Mouse (Mus musculus): ENCODE measurements around the gene Fut9. TPM values are rescaled to one million over a fixed set of nuclear protein-coding genes. Genes with fewer than 3 reads are reported as not detected.

Fut9 gene
- polyA plus RNA-seq, 1 experiment = 23.0 TPM

- no peaks in the 10 kb centered on the region for H3K9me3 ChIP-seq (replicated peaks; ENCODE audit: control insufficient read depth, insufficient read depth, low read length, poor library complexity, severe bottlenecking)
- no peak overlapping the region for H3K27ac ChIP-seq (ENCODE audit: insufficient read depth, low read length)
- no peaks in the 10 kb centered on the region for H3K36me3 ChIP-seq (ENCODE audit: control insufficient read depth, insufficient read depth, low read length, poor library complexity, severe bottlenecking)
- H3K4me1 ChIP-seq (ENCODE audit: control insufficient read depth, insufficient read depth, low read length) = no peaks in the 10 kb centered on the region
- no peaks in the 10 kb centered on the region for H3K27me3 ChIP-seq (ENCODE audit: control insufficient read depth, insufficient read depth, low read length, poor library complexity, severe bottlenecking)
- no peak overlapping the region for H3K9ac ChIP-seq (ENCODE audit: low read depth, poor library complexity, severe bottlenecking)
- no peak overlapping the region for H3K4me3 ChIP-seq (ENCODE audit: low read depth, low read length)
- no peak for TF ChIP-seq CTCF (IDR thresholded peaks at IDR 0.05; ENCODE audit: low read depth, low read length)
Observed at GRCm38 (mm10) chr4:25645580-25645979, 154.5 kb downstream of the Fut9 start.

GRCm38 (mm10) chr4:25641993-25642392 is 158.1 kb downstream of the Fut9 start:
- no peak overlapping the region for H3K9ac ChIP-seq (ENCODE audit: low read depth, poor library complexity, severe bottlenecking)
- H3K27me3 ChIP-seq (ENCODE audit: control insufficient read depth, insufficient read depth, low read length, poor library complexity, severe bottlenecking) = no peaks in the 10 kb centered on the region
- no peak overlapping the region for H3K4me3 ChIP-seq (ENCODE audit: low read depth, low read length)
- TF ChIP-seq CTCF (IDR thresholded peaks at IDR 0.05; ENCODE audit: low read depth, low read length) (no peak), EP300 (IDR thresholded peaks at IDR 0.05; ENCODE audit: insufficient read depth, low read depth, low read length) (no peak), POLR2A (IDR thresholded peaks at IDR 0.05; ENCODE audit: insufficient read depth, low read length) (no peak)
- H3K4me1 ChIP-seq (ENCODE audit: control insufficient read depth, insufficient read depth, low read length) = no peaks in the 10 kb centered on the region
- no peak overlapping the region for H3K27ac ChIP-seq (ENCODE audit: insufficient read depth, low read length)
- H3K9me3 ChIP-seq (replicated peaks; ENCODE audit: control insufficient read depth, insufficient read depth, low read length, poor library complexity, severe bottlenecking) = no peaks in the 10 kb centered on the region
- no peaks in the 10 kb centered on the region for H3K36me3 ChIP-seq (ENCODE audit: control insufficient read depth, insufficient read depth, low read length, poor library complexity, severe bottlenecking)

- no peak overlapping the region for H3K27ac ChIP-seq (ENCODE audit: insufficient read depth, low read length)
- TF ChIP-seq POLR2A (IDR thresholded peaks at IDR 0.05; ENCODE audit: insufficient read depth, low read length) (no peak), EP300 (IDR thresholded peaks at IDR 0.05; ENCODE audit: insufficient read depth, low read depth, low read length) (no peak), CTCF (IDR thresholded peaks at IDR 0.05; ENCODE audit: low read depth, low read length) (no peak)
Observed at GRCm38 (mm10) chr4:25633262-25633661, 166.8 kb downstream of the Fut9 start.

GRCm38 (mm10) chr4:25628113-25628512 is 171.9 kb downstream of the Fut9 start:
- no peak overlapping the region for H3K27ac ChIP-seq (ENCODE audit: insufficient read depth, low read length)
- no peaks in the 10 kb centered on the region for H3K4me1 ChIP-seq (ENCODE audit: control insufficient read depth, insufficient read depth, low read length)
- H3K27me3 ChIP-seq (ENCODE audit: control insufficient read depth, insufficient read depth, low read length, poor library complexity, severe bottlenecking) = no peaks in the 10 kb centered on the region
- no peaks in the 10 kb centered on the region for H3K9me3 ChIP-seq (replicated peaks; ENCODE audit: control insufficient read depth, insufficient read depth, low read length, poor library complexity, severe bottlenecking)
- H3K36me3 ChIP-seq (ENCODE audit: control insufficient read depth, insufficient read depth, low read length, poor library complexity, severe bottlenecking) = no peaks in the 10 kb centered on the region
- no peak overlapping the region for H3K4me3 ChIP-seq (ENCODE audit: low read depth, low read length)
- H3K9ac ChIP-seq (ENCODE audit: low read depth, poor library complexity, severe bottlenecking) = no peak overlapping the region
- TF ChIP-seq EP300 (IDR thresholded peaks at IDR 0.05; ENCODE audit: insufficient read depth, low read depth, low read length) (no peak), CTCF (IDR thresholded peaks at IDR 0.05; ENCODE audit: low read depth, low read length) (no peak), POLR2A (IDR thresholded peaks at IDR 0.05; ENCODE audit: insufficient read depth, low read length) (no peak)

More at GRCm38 (mm10) chr4:25633262-25633661, 166.8 kb downstream of the Fut9 start:
- Histone ChIP-seq H3K27me3 (ENCODE audit: control insufficient read depth, insufficient read depth, low read length, poor library complexity, severe bottlenecking) (no peaks in the 10 kb centered on the region), H3K36me3 (ENCODE audit: control insufficient read depth, insufficient read depth, low read length, poor library complexity, severe bottlenecking) (no peaks in the 10 kb centered on the region), H3K9me3 (replicated peaks; ENCODE audit: control insufficient read depth, insufficient read depth, low read length, poor library complexity, severe bottlenecking) (no peaks in the 10 kb centered on the region), H3K4me3 (ENCODE audit: low read depth, low read length) (no peak overlapping the region), H3K4me1 (ENCODE audit: control insufficient read depth, insufficient read depth, low read length) (no peaks in the 10 kb centered on the region), H3K9ac (ENCODE audit: low read depth, poor library complexity, severe bottlenecking) (no peak overlapping the region)

- TF ChIP-seq CTCF (IDR thresholded peaks at IDR 0.05; ENCODE audit: low read depth, low read length) = no peak
- TF ChIP-seq POLR2A (IDR thresholded peaks at IDR 0.05; ENCODE audit: insufficient read depth, low read length) = no peak
- Histone ChIP-seq H3K27me3 (ENCODE audit: control insufficient read depth, insufficient read depth, low read length, poor library complexity, severe bottlenecking) (no peaks in the 10 kb centered on the region), H3K9me3 (replicated peaks; ENCODE audit: control insufficient read depth, insufficient read depth, low read length, poor library complexity, severe bottlenecking) (no peaks in the 10 kb centered on the region), H3K4me3 (ENCODE audit: low read depth, low read length) (no peak overlapping the region), H3K4me1 (ENCODE audit: control insufficient read depth, insufficient read depth, low read length) (no peaks in the 10 kb centered on the region), H3K9ac (ENCODE audit: low read depth, poor library complexity, severe bottlenecking) (no peak overlapping the region), H3K36me3 (ENCODE audit: control insufficient read depth, insufficient read depth, low read length, poor library complexity, severe bottlenecking) (no peaks in the 10 kb centered on the region), H3K27ac (ENCODE audit: insufficient read depth, low read length) (no peak overlapping the region)
Observed at GRCm38 (mm10) chr4:25627467-25627866, 172.6 kb downstream of the Fut9 start.

GRCm38 (mm10) chr4:25627039-25627438 is 173.0 kb downstream of the Fut9 start:
- no peaks in the 10 kb centered on the region for H3K9me3 ChIP-seq (replicated peaks; ENCODE audit: control insufficient read depth, insufficient read depth, low read length, poor library complexity, severe bottlenecking)
- H3K36me3 ChIP-seq (ENCODE audit: control insufficient read depth, insufficient read depth, low read length, poor library complexity, severe bottlenecking) = no peaks in the 10 kb centered on the region
- no peak for TF ChIP-seq EP300 (IDR thresholded peaks at IDR 0.05; ENCODE audit: insufficient read depth, low read depth, low read length)
- TF ChIP-seq CTCF (IDR thresholded peaks at IDR 0.05; ENCODE audit: low read depth, low read length) = no peak
- TF ChIP-seq POLR2A (IDR thresholded peaks at IDR 0.05; ENCODE audit: insufficient read depth, low read length) = no peak
- H3K9ac ChIP-seq (ENCODE audit: low read depth, poor library complexity, severe bottlenecking) = no peak overlapping the region
- no peak overlapping the region for H3K4me3 ChIP-seq (ENCODE audit: low read depth, low read length)
- no peak overlapping the region for H3K27ac ChIP-seq (ENCODE audit: insufficient read depth, low read length)
- H3K4me1 ChIP-seq (ENCODE audit: control insufficient read depth, insufficient read depth, low read length) = no peaks in the 10 kb centered on the region
- H3K27me3 ChIP-seq (ENCODE audit: control insufficient read depth, insufficient read depth, low read length, poor library complexity, severe bottlenecking) = no peaks in the 10 kb centered on the region

All from ES-Bruce4 (cell line).